Mouse (Mus musculus) midbrain, embryonic 11.5 days (tissue): ENCODE results near the gene Tbxas1. TPM values are rescaled to one million over a fixed set of nuclear protein-coding genes. Genes with fewer than 3 reads are reported as not detected.
A peak's percentile ranks its signal among the peaks of the same experiment; 100 is the strongest.

Experiments used
- ATAC-seq: fragments of 200-750 bp; cut with Nextera tagmentation; 2 replicates; pipeline ENCODE4 v1.8.0; 2017; ENCODE audit warnings: moderate TSS enrichment, moderate library complexity; ENCODE audit not compliant: low FRiP score
- DNase-seq: peaks from one replicate; pipeline ENCODE4 v3.0.0; 2015; ENCODE audit warnings: low spot score; ENCODE audit errors: missing footprints
- H3K27ac ChIP-seq: fragments of 300-500 bp; sonication (generic); 2 replicates; pipeline ENCODE4 v1.5.1; 2014; ENCODE audit warnings: low read depth, low read length
- H3K27me3 ChIP-seq: fragments of 300-500 bp; sonication (generic); 2 replicates; pipeline ENCODE4 v1.6.1; 2014; ENCODE audit warnings: mild to moderate bottlenecking, low read length, moderate library complexity, mixed read lengths; ENCODE audit not compliant: control insufficient read depth, insufficient read depth
- H3K36me3 ChIP-seq: fragments of 300-500 bp; sonication (generic); 2 replicates; pipeline ENCODE4 v1.6.1; 2014; ENCODE audit warnings: mild to moderate bottlenecking, low read length, moderate library complexity, mixed read lengths; ENCODE audit not compliant: control insufficient read depth, insufficient read depth
- H3K4me1 ChIP-seq: fragments of 300-500 bp; sonication (generic); 2 replicates; pipeline ENCODE4 v1.6.1; 2014; ENCODE audit warnings: low read length; ENCODE audit not compliant: control insufficient read depth, insufficient read depth
- H3K4me2 ChIP-seq: fragments of 300-500 bp; sonication (generic); 2 replicates; pipeline ENCODE4 v1.6.1; 2014; ENCODE audit warnings: mild to moderate bottlenecking, moderate library complexity
- H3K4me3 ChIP-seq: fragments of 300-500 bp; sonication (generic); 2 replicates; pipeline ENCODE4 v1.5.1; 2014; ENCODE audit warnings: low read depth, low read length
- H3K9ac ChIP-seq: fragments of 300-500 bp; sonication (generic); 2 replicates; pipeline ENCODE4 v1.6.1; 2014; ENCODE audit warnings: low read length
- H3K9me3 ChIP-seq: fragments of 300-500 bp; sonication (generic); 2 replicates; pipeline ENCODE4 v1.6.1; 2016; ENCODE audit warnings: low read length; ENCODE audit not compliant: control insufficient read depth
- WGBS: fragments of 180-500 bp; shearing (Covaris S2); extraction: QIAGEN DNeasy Blood & Tissue Kit; methylation state at CpG from one replicate; pipeline ENCODE4 v1.1.7; 2014; 5-methylcytosine and 5-hydroxymethylcytosine counted together
- polyA plus RNA-seq: library from polyadenylated mRNA; unstranded; fragments of >200 nt; fragmentation: Nextera tagmentation; extraction: Ambion mirVana; gene quantifications from 2 replicates; pipeline ENCODE4 v1.2.1, GENCODE M21; 2014

Gene Tbxas1
- polyA plus RNA-seq: 1.5 TPM in 2 replicates

GRCm38 (mm10) chr6:38875258-38876070 lies at the start of gene Tbxas1:
TSS of gene Tbxas1 (plus strand) at chr6:38875404.
- Histone ChIP-seq H3K36me3 (no peaks in the 10 kb centered on the region), H3K27me3 (peaks cover 3% of the 10 kb centered on the region; the same call in 1 of the 2 replicates), H3K27ac (peak within 1 kb of the TSS; percentile 78), H3K9ac (peak within 1 kb of the TSS; percentile 99), H3K4me2 (peak within 1 kb of the TSS; percentile 60), H3K4me3 (peak within 1 kb of the TSS; percentile 85), H3K9me3 (no peaks in the 10 kb centered on the region), H3K4me1 (peaks cover 26% of the 10 kb centered on the region)
- ATAC-seq: peak; percentile 36; the same call in 1 of the 2 replicates
- peak; percentile 97 for DNase-seq
- 2% methylated on average over 57 of the region's 77 CpGs for WGBS

DNA sequence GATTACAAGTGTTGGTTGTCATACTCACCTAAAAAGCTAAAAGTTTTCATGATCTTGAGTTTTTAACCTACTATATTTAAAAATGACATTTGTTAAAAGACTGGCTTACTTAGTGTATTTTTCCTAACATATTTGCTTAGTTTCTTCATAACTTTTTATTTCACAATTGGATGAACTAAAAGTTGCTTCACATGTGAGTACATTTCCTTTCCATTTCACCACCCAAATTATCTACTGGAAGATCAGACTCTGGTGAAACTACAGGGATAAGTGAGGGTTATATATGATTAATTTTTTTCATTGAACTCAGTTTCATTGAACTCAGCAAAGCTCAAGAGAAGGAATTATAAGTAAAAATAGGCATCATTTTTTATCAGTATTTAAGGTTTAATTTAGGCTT lies 49.3 kb upstream of the Tbxas1 start:
- Histone ChIP-seq H3K4me2 (no peak overlapping the region), H3K4me1 (no peaks in the 10 kb centered on the region; the same call in 1 of the 2 replicates), H3K27ac (no peak overlapping the region), H3K9me3 (no peaks in the 10 kb centered on the region), H3K4me3 (no peak overlapping the region), H3K36me3 (no peaks in the 10 kb centered on the region), H3K9ac (no peak overlapping the region), H3K27me3 (no peaks in the 10 kb centered on the region)
- no peak for DNase-seq
- no peak for ATAC-seq

- Histone ChIP-seq H3K4me3 (no peak overlapping the region), H3K36me3 (no peaks in the 10 kb centered on the region), H3K9ac (no peak overlapping the region), H3K4me1 (no peaks in the 10 kb centered on the region; the same call in 1 of the 2 replicates), H3K27me3 (no peaks in the 10 kb centered on the region), H3K27ac (no peak overlapping the region), H3K9me3 (no peaks in the 10 kb centered on the region), H3K4me2 (no peak overlapping the region)
- ATAC-seq: no peak
- no peak for DNase-seq
- WGBS: 92% methylated on average over 3 of the region's 3 CpGs
Observed at GRCm38 (mm10) chr6:38826857-38827256, 48.3 kb upstream of the Tbxas1 start.

DNA sequence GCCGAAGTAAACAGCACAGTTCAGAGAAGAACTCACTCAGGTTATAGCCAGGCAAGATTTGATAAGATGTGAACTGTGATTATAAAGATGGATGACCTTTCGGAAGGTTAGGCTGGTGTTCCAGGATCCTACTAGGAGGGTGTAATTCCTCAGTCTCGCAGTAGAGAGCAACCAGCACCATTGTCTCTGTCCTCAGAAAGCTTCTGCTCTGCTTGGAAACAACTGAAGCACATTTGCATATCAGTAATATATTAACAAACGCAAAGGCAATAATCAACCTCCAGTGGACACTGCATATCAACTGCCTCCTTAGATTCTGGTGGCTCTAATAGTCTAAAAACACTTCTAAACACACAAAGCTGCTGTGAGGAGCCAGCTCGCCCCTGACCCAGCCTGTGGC lies 47.8 kb upstream of the Tbxas1 start:
- Histone ChIP-seq H3K4me1 (no peaks in the 10 kb centered on the region; the same call in 1 of the 2 replicates), H3K4me2 (no peak overlapping the region), H3K9ac (no peak overlapping the region), H3K27ac (no peak overlapping the region), H3K4me3 (no peak overlapping the region), H3K27me3 (no peaks in the 10 kb centered on the region), H3K9me3 (no peaks in the 10 kb centered on the region), H3K36me3 (no peaks in the 10 kb centered on the region)
- DNase-seq (no peak), ATAC-seq (no peak)
- WGBS: 84% methylated on average over 5 of the region's 5 CpGs

- Histone ChIP-seq H3K9ac (no peak overlapping the region), H3K4me3 (no peak overlapping the region), H3K4me2 (no peak overlapping the region), H3K4me1 (no peaks in the 10 kb centered on the region; the same call in 1 of the 2 replicates), H3K36me3 (no peaks in the 10 kb centered on the region), H3K27me3 (no peaks in the 10 kb centered on the region), H3K9me3 (no peaks in the 10 kb centered on the region), H3K27ac (no peak overlapping the region)
- DNase-seq (no peak), ATAC-seq (no peak)
- 92% methylated on average over 2 of the region's 2 CpGs for WGBS
Observed at GRCm38 (mm10) chr6:38828211-38828610, 47.0 kb upstream of the Tbxas1 start.

GRCm38 (mm10) chr6:38829452-38829851 lies 45.8 kb upstream of the Tbxas1 start:
- WGBS: 76% methylated on average over 3 of the region's 3 CpGs
- no peaks in the 10 kb centered on the region for H3K9me3 ChIP-seq
- H3K36me3 ChIP-seq: no peaks in the 10 kb centered on the region
- H3K4me3 ChIP-seq: no peak overlapping the region
- no peak overlapping the region for H3K27ac ChIP-seq
- H3K4me1 ChIP-seq: no peaks in the 10 kb centered on the region; the same call in 1 of the 2 replicates
- H3K4me2 ChIP-seq: no peak overlapping the region
- H3K27me3 ChIP-seq: no peaks in the 10 kb centered on the region
- DNase-seq (no peak), ATAC-seq (no peak)
- H3K9ac ChIP-seq: no peak overlapping the region

- Histone ChIP-seq H3K4me3 (no peak overlapping the region), H3K4me2 (no peak overlapping the region), H3K9ac (no peak overlapping the region), H3K36me3 (no peaks in the 10 kb centered on the region), H3K9me3 (no peaks in the 10 kb centered on the region), H3K4me1 (no peaks in the 10 kb centered on the region; the same call in 1 of the 2 replicates), H3K27ac (no peak overlapping the region), H3K27me3 (no peaks in the 10 kb centered on the region)
- ATAC-seq (no peak), DNase-seq (no peak)
- 94% methylated on average over 3 of the region's 3 CpGs for WGBS
Observed at GRCm38 (mm10) chr6:38833721-38834120, 41.5 kb upstream of the Tbxas1 start.

DNA sequence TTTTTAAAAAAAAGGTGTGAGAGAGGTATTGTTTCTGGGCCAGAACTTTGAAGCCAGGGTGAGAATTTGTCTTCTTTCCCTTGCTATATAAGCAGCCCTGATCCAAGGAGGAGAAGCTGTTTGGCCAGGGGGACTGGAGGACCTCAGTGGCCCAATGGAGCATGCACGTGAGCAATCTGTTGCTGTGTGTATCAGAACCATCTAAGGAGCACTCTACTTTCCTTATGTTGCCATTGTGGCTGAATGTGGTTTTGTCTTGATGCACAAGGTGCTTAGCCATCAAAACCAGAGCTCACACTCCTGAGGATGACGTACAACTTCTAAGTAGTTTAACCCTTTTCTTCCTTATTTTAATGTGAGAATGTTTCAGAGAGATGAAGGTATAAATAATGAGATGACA lies 40.5 kb upstream of the Tbxas1 start:
- Histone ChIP-seq H3K4me3 (no peak overlapping the region), H3K4me1 (no peaks in the 10 kb centered on the region), H3K4me2 (no peak overlapping the region), H3K9me3 (no peaks in the 10 kb centered on the region), H3K36me3 (no peaks in the 10 kb centered on the region), H3K9ac (no peak overlapping the region), H3K27ac (no peak overlapping the region), H3K27me3 (no peaks in the 10 kb centered on the region)
- WGBS: 86% methylated on average over 2 of the region's 2 CpGs
- ATAC-seq (no peak), DNase-seq (no peak)

DNA sequence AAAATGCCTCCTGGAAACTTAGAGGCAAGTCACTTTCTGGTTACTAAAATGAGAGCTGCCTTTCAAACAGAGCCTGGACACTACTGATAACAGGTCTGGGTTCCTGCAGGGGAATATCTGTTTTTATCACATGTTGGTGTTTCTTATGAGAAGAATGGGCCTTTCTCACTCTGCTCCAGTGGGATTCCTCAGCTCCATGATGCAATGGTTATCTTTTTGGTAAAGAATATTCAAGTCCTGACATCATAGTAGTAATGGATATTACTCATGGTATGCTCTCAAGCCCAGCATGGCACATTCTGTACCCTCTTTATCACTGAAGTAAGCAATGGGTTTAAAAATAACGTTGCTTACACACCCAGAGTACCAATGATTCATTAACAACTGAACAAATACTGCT lies 40.0 kb upstream of the Tbxas1 start:
- no peak overlapping the region for H3K4me3 ChIP-seq
- ATAC-seq: no peak
- WGBS: 86% methylated on average over 1 of the region's 1 CpGs
- H3K4me1 ChIP-seq: no peaks in the 10 kb centered on the region
- no peak overlapping the region for H3K4me2 ChIP-seq
- H3K9ac ChIP-seq: no peak overlapping the region
- no peak for DNase-seq
- H3K9me3 ChIP-seq: no peaks in the 10 kb centered on the region
- H3K36me3 ChIP-seq: no peaks in the 10 kb centered on the region
- no peaks in the 10 kb centered on the region for H3K27me3 ChIP-seq
- no peak overlapping the region for H3K27ac ChIP-seq
